Mouse (Mus musculus) cortical plate, adult 2 months (tissue): ENCODE results near the gene Rnf135. TPM values are rescaled to one million over a fixed set of nuclear protein-coding genes. Genes with fewer than 3 reads are reported as not detected.

Experiments
- H3K27ac ChIP-seq: fragments of 200-500 bp; 2 replicates; pipeline ENCODE4 v1.5.1; 2012; ENCODE audit warnings: low read length, control low read depth, inconsistent platforms; ENCODE audit not compliant: insufficient read depth
- H3K4me1 ChIP-seq: fragments of 200-500 bp; 2 replicates; pipeline ENCODE4 v1.6.1; 2011; ENCODE audit warnings: low read length; ENCODE audit not compliant: control insufficient read depth, insufficient read depth
- H3K4me3 ChIP-seq: fragments of 200-500 bp; 2 replicates; pipeline ENCODE4 v1.5.1; 2011; ENCODE audit warnings: mild to moderate bottlenecking, low read length, control low read depth; ENCODE audit not compliant: insufficient read depth
- CTCF ChIP-seq: fragments of 200-500 bp; IDR thresholded peaks from 2 replicates; pipeline ENCODE4 v1.5.1; 2011; ENCODE audit warnings: mild to moderate bottlenecking, control low read depth, low read length; ENCODE audit not compliant: insufficient read depth; ENCODE audit errors: extremely low read depth
- POLR2A ChIP-seq: fragments of 200-500 bp; IDR thresholded peaks from 2 replicates; pipeline ENCODE4 v1.6.1; 2011; ENCODE audit warnings: mild to moderate bottlenecking, low read length, control low read depth; ENCODE audit not compliant: insufficient read depth; ENCODE audit errors: extremely low read depth
- polyA plus RNA-seq: library from polyadenylated mRNA; depleted of rRNA; stranded (reverse); fragments of >200 nt; gene quantifications from 2 replicates; pipeline ENCODE4 v1.2.3, GENCODE M21; 2012

The Rnf135 gene
- polyA plus RNA-seq, 1 experiment, result 5.0 TPM

DNA sequence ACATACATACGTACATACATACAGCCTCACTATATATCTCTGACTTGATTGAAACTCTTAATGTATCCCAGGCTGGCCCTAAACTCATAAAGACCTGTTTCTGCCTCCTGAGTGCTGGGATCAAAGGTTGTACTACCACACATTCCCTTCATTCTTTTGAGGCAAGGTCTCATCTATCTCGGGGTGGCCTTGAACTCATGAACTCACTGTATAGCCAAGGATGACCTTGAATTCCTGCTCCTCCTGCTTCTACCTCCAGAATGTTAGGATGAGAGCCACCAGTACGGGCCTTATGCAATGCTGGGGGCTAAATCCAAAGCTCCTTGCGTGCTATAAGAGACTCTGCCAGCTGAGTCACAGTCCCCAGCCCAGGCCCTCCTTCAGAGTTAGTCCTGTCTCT lies 22.6 kb upstream of the Rnf135 start:
- Histone ChIP-seq H3K4me1 (no peaks in the 10 kb centered on the region), H3K27ac (no peak overlapping the region), H3K4me3 (no peak overlapping the region)
- TF ChIP-seq CTCF (no peak), POLR2A (no peak)

DNA sequence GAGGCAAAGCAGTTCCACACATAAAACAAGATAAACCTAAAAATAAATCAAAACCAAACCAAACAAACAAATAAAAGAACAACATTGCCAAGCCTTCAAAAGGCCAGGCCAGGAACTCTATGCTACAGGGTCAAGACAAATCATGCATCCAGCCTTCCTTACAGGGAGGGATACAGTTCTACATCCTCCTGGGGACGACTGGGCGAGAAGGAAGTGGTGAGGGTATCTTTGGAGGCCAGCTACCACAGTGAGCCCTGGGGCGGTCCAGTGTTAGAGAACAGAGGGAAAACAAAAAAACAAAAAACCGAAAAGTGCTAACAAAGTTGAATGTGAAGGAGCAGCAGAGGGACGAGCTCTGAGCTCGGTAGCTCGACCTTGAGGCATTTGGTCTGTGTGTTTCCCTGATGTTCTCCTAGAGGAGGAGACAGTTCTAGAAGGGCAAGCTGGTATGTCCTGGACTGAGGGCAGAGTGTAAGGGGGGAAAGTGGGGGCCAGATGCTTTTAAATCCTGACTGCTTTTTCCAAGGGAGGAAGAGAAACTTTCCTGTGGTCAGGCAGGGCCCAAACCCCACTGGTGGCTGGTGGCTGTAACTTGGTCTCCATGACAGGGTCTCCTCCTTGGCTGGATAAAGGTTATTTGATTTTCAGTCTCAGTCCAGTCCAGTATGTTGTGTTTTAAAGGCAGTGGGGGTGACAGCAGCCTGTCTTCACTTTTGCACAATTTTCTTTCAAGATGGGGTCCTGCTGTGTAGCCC lies 20.1 kb upstream of the Rnf135 start:
- TF ChIP-seq CTCF (no peak), POLR2A (no peak)
- H3K27ac ChIP-seq, result no peak overlapping the region

DNA sequence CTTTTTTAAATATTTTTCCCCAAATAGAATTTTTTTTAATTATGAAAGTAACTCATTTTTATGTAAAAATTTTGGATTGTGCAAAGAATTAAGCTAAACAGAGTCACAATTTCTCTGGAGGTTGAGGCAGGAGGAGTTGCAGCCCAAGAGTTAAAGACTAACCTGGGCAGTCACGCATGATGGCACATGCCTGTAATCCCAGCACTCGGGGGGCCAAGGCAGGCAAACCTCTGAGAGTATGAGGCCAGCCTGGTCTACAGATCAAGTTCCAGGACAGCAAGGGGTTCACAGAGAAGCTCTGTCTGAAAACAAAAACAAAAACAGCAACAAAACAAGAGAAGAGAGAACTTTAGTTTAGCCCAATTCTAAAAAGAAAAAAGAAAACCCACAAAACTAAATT lies 19.4 kb upstream of the Rnf135 start:
- TF ChIP-seq CTCF (no peak), POLR2A (no peak)

More for the DNA sequence above, 20.1 kb upstream of the Rnf135 start:
- Histone ChIP-seq H3K4me3 (no peak overlapping the region), H3K4me1 (no peaks in the 10 kb centered on the region)

DNA sequence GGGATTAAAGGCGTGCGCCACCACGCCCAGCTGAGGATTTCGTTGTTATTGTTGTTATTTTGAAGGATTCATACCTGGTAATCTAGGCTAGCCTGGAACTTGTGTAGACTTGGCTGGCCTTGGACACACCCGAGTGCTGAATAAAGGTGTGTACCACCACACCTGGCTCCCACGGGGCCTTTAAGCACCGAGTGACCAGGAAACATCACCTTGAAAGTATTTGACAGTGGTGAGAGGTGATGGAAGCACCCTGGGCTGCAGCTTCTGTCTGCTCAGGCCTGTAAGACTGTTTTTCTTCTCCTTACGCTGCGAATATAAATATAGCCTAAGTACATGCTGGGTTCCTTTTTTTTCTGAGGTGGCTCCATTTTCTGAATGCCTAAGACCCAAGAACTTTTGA lies 15.5 kb upstream of the Rnf135 start:
- H3K27ac ChIP-seq, result no peak overlapping the region
- no peak for TF ChIP-seq CTCF
- TF ChIP-seq POLR2A, result no peak
- no peaks in the 10 kb centered on the region for H3K4me1 ChIP-seq
- H3K4me3 ChIP-seq, result no peak overlapping the region

More for the DNA sequence above, 19.4 kb upstream of the Rnf135 start:
- Histone ChIP-seq H3K4me1 (no peaks in the 10 kb centered on the region), H3K27ac (no peak overlapping the region), H3K4me3 (no peak overlapping the region)

DNA sequence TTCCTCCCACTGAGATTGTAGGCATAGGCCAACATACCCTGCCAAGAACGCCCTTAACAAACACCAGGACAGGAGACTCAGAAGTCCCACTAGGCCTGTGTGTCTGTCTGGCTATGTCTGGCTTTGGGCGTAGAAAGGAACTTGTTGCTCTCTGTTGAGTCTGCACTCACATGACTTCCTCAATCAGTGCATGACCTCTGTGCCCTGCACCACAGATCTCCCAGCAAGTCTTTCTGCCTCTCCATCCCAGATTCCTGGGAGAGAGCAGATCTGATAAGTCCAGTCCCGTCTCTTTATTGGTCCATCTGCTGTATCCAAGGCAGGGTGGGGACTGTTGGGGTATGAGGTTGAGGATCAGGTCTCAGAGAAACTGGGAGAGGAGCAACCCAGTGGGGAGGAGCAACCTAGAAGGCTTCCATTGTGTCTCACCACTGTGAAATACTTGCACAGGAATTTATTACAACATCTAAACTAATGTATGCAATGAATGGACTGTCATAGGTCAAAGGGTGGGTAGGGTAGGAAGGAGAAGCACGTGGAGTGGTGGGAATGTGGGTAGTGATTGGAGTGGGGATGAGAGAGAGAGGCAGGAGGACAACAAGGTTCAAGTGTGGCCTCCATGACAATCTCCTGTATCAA lies 14.9 kb upstream of the Rnf135 start:
- no peak overlapping the region for H3K27ac ChIP-seq
- no peaks in the 10 kb centered on the region for H3K4me1 ChIP-seq
- TF ChIP-seq CTCF (no peak), POLR2A (no peak)
- no peak overlapping the region for H3K4me3 ChIP-seq

DNA sequence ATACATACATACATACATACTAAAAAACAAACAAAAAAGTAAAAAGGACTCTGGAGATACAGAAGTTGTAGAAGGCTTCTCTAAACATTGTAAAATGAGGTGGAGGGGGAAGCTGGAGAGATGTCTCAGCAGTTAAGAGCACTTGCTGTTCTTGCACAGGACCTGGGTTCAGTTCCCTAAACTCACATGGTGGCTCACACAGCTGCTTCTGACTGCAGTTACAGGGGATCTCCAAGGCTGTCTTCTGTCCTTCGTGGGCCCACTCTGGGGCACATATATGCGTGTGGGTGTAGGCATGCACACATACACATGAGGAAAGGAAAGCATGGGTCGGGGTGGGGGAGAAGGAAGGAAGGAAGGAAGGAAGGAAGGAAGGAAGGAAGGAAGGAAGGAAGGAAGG lies 14.0 kb upstream of the Rnf135 start:
- TF ChIP-seq POLR2A (no peak), CTCF (no peak)
- Histone ChIP-seq H3K4me3 (no peak overlapping the region), H3K4me1 (no peaks in the 10 kb centered on the region), H3K27ac (no peak overlapping the region)

DNA sequence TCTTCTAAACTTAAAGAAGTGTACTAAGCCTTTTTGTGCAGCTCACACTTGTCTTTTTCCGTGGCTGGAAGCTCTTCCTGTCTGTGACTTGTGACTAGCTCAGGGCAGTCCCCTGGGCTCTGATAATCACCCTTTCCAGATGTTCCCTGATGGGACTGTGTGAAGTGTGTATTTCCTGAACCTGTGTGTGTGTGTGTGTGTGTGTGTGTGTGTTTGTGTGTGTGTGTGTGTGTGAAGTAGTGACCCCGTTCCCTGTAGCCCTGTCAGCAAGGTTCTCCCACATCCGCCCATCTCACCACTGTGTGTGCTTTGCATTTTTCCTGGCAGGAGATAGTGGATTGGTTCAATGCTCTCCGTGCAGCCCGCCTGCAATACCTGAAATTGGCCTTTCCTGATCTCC lies 13.3 kb upstream of the Rnf135 start:
- Histone ChIP-seq H3K27ac (no peak overlapping the region), H3K4me3 (no peak overlapping the region), H3K4me1 (no peaks in the 10 kb centered on the region)
- TF ChIP-seq CTCF (no peak), POLR2A (no peak)

DNA sequence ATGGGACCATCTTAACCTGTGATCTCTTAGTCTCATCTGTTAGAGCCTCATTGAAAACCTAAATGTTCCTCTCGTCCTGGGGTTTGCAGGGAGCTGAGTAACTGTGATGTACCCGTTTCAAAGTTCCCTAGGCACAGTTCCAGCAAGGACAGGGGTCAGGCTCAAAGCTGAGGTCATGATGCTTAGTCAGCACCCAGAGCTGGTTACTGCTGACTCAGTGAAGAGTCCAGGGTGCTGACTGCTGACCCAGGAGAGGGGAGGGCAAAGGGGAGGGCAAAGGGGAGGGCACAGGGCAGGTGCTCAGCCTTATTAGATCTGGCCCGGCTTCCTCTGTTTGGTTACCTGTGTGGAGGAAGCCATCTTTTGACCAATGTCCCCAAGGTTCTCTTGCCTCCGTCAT lies 11.8 kb upstream of the Rnf135 start:
- no peak for TF ChIP-seq POLR2A
- no peak for TF ChIP-seq CTCF
- no peaks in the 10 kb centered on the region for H3K4me1 ChIP-seq
- no peak overlapping the region for H3K27ac ChIP-seq
- no peak overlapping the region for H3K4me3 ChIP-seq

DNA sequence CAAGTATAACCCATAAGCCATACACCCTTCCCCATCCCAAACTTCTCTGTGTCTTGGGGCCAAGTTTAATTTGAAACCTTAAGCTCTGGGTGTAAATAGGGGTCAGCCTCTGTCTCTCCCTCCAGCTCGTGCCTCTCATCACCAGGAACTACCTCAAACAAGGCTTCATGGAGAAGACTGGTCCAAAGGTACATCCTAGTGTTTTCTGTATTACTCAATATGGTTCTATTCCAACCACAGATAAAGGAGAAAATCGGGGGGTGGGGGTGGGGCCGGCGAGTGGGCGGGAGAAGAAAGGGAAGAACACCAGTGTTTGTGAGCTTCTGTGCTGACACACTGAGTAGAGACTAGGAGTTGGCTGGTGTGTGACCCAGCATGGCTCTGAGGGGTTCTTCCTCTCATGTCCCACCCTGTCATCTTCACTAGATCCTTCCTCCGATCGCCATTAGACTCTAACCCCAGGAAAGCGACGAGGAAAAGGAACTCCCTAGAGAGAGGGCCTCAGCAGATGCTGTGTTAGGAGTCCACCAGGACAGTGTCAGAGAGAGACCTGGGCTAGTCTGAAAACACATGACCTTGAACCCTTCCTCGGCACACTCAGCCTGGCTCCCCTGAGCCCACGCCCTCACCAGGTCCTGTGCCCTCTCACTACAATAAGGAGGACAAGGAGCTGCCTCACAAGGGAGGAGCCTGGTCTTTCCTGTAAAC lies 9.5 kb upstream of the Rnf135 start:
- H3K27ac ChIP-seq, result no peak overlapping the region
- H3K4me3 ChIP-seq, result no peak overlapping the region
- no peaks in the 10 kb centered on the region for H3K4me1 ChIP-seq
- TF ChIP-seq POLR2A (no peak), CTCF (no peak)
